In the genomic region with DNA sequence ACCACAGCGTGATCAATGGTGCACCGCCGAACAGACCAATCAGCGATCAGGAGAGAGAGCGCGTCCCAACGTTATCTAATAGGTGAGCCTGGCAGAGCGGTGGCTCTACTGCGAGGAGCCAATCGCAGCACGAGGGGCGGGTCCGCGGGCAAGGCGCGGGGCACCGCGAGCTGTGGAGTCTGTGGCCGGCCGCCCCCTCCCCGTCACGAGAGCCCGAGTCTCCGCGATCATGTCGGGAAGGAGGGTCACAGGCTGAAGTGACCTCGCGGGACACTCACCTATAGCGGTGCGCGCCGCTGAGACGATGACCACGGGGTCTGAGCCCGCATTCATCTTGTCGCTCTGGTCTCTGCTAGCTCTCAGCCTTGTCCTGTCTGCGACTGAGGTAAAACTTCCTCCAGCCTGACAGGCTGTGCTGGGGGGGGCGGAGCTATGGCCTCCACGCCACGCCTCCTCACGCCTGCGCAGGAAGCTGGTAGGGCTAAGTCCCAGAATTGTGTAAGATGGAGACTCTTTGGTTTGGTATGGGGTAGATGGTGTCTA, we compare ENCODE assay signal across 1 mouse cellular context.
TF ChIP-seq lines count a peak whose summit lies in the region.

A gene (minus strand): TSS at position 417 of the 543 bp plus-strand sequence.

TF ChIP-seq in MEL, 35 proteins besides CTCF, POLR2A, EP300 and RAD21 (continued from another document):
- TF ChIP-seq E2F4 (IDR thresholded peaks at IDR 0.05; ENCODE audit: borderline replicate concordance, low read depth, low read length) (no peak), ETS1 (IDR thresholded peaks at IDR 0.05; ENCODE audit: low read depth, low read length) (no peak), USF1 (IDR thresholded peaks at IDR 0.05; ENCODE audit: low read depth, low read length) (peak; percentile 18; the same call in 1 of the 2 replicates)
TF ChIP-seq in MEL: peak in this region for 13.
